Mouse (Mus musculus) liver (tissue): ENCODE results near the gene Tcf20.
"Not testable (repeated sequence)": the region's sequence is repeated elsewhere in the genome, so short reads cannot be mapped to it uniquely, and the experiment has no call there.

Experiments
- DNase-seq: peaks from one replicate; pipeline ENCODE4 v3.0.0-alpha.2; 2020; ENCODE audit warnings: mixed read lengths

The Tcf20 gene

DNA sequence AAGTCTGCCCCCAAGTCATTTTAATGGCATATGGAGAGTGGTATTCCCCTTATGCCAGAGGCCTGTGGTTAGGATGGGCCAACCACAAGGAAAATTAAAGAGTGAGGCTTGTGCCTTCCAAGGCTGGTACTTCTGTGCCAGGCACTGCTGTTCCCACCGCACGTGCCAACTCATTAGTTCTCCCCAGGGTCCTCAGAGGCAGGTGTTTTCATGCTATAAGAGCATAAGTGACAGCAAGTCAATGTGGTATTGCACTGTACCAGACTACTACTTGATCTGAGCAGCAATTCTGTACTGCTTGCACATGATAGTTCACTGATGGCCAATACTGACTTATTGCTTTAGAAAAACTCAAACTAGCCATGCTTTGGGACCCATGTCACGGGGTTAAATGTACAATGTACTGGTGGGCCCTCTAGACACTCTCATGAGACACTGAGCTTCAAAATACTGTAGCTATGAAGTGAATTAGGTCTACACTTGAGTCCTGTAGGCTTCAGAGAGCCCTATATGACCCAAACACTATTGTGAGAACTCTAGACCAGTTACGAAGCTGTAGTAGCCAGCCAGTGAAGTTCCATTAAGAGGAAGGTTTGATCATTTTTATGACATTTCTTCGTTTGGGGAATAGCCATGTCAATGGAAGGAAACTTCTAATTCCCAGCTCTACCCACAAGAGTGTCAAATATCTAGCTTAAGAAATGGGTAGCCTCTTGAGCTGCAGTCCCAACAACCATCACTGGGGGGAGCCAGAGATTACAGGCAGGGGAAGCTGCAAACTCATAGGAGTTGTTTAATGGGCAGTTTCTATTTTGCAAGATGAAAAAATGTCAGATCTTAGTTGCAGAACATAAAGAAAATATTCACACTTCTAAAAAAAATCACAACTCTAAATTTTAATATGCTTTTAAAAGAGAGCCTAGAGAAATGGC is 182.7 kb downstream of the Tcf20 start:
- DNase-seq: peak; percentile 75

DNA sequence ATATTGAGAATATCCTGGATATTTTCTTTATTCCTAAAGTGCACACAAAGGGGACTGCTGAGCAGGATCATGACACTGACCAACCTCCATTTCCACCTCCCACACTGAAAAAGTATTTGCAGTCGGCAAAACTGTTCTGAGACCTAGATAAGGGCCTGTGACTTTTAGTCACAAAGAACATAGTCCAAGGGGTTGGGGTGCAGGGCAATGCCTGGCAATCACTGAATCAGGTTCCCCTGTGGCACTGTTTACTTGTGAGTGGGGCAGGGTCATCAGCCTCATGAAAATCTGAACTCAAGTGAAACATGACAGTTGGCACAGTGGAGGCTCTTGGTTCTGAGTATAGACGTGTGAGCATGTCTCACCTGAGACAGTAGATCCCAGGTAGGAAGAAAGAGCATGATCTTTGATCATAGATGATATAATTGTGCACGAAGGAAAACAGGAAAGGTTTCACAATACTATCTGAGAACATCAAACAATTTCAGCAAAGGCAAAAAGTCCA is 191.7 kb downstream of the Tcf20 start:
- no peak for DNase-seq

DNA sequence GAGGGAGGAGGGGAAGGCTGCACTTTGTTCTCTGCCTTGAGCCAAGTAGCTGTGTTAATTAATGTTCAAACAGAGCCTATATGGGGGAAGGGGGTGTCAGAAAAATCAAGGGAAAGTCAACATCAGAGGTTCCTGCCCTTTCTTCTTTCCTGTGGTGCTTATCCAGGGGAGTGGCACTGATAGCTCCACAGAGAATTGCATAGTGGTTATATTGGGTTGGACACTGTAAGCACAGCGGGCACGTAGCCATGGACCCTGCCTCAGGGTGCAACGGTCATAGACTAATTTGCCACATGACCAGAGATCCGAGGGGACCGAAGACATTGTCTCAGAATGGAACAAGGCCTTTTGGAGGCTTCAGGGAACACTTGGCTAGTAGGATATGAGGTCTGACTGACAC is 193.4 kb downstream of the Tcf20 start, which contains the start of gene Cyp2d26:
Gene Cyp2d26, minus strand, starts transcription at position 18 of the 400 bp plus-strand sequence.
- DNase-seq: no peak

- DNase-seq: no peak
Measured at GRCm38 (mm10) chr15:82793868-82794267, 193.8 kb downstream of the Tcf20 start.

DNA sequence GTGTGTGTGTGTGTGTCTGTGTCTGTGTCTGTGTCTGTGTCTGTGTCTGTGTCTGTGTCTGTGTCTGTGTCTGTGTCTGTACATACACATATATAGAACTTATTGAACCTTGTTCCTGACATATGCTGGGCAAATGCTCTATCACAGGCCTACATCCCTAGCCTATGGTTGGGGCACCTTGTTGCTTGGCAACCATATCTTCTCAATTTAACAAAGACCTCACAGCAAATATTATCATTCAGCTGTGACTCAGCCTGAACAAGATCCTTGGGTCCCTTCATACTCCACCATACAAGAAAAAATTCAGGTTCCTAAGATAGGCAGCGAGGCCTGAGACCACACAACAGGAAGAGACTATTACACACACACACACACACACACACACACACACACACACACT is 194.2 kb downstream of the Tcf20 start:
- no peak for DNase-seq

- DNase-seq: no peak
Measured at GRCm38 (mm10) chr15:82792566-82792965, 195.1 kb downstream of the Tcf20 start.

DNA sequence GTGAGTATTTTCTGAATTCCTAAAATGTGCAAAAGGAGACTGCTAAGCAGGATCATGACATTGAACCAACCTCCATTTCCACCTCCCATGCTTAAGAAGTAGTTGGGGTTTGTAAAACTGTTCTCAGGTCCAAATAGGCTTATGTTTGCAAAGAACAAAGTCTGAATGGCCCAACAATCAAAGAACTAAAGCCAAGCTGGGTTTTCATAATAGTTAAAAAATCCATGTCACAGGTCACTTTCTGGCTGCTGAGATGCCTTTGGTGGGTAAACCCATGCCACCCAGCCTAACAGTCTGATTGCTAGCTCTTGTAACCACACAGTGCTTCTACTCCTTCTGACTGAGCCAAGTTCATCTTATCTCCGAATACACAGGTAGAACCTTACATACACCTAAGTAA is 203.1 kb downstream of the Tcf20 start:
- DNase-seq: no peak

- DNase-seq: no peak
Measured at GRCm38 (mm10) chr15:82783800-82784199, 203.9 kb downstream of the Tcf20 start.

GRCm38 (mm10) chr15:82777856-82778255 is 209.8 kb downstream of the Tcf20 start:
- not testable (repeated sequence) for DNase-seq

GRCm38 (mm10) chr15:82765943-82766342 is 221.7 kb downstream of the Tcf20 start:
- no peak for DNase-seq

DNA sequence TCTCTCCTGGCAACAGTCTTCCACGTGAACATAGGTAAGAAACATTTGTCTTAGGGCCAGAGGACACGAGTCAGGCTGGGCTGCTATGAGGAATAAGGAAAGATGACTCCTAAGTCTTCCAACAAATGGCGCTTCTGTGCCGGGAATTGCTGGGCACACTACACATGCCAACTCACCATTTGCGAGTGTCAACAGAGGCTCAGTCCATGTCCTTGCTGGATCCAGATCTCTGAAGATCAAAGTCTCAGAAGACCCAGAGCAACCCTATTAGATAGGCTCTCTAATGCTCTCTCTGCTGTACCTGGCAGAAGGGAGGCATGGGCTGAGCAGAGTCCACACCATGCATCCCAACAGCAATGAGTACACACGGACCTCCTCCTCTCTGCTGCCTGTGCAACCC is 222.8 kb downstream of the Tcf20 start:
- DNase-seq: no peak

- DNase-seq: no peak
Measured at GRCm38 (mm10) chr15:82763631-82764420, 223.8 kb downstream of the Tcf20 start, which contains the start of gene Cyp2d40. Gene Cyp2d40, minus strand, starts transcription at chr15:82764183.
